Mouse (Mus musculus) MEL (cell line): ENCODE results near the gene Sptbn1. TPM values are rescaled to one million over a fixed set of nuclear protein-coding genes. Genes with fewer than 3 reads are reported as not detected.

Source experiments
- DNase-seq: peaks from one replicate; pipeline ENCODE4 v3.0.0; 2011; ENCODE audit warnings: low read depth, low spot score
- H3K27ac ChIP-seq: 2 replicates; pipeline ENCODE4 v1.5.1; 2012; ENCODE audit warnings: low read depth, mild to moderate bottlenecking, control low read depth, low read length, moderate library complexity; ENCODE audit not compliant: control insufficient read depth
- H3K27me3 ChIP-seq, 2 experiments: fragments of 150-350 bp in 1 of 2; sonication (generic) in 1 of 2; 2 replicates each; pipeline ENCODE4 v1.6.1; 2012; ENCODE audit warnings: low read length in 2 of 2, mild to moderate bottlenecking in 2 of 2, improper control_type of control experiment in 1 of 2, moderate library complexity in 1 of 2; ENCODE audit not compliant: insufficient read depth in 2 of 2, control insufficient read depth in 1 of 2
- H3K36me3 ChIP-seq, 2 experiments: 2 replicates each; pipeline ENCODE4 v1.6.1; 2012 to 2014; ENCODE audit warnings: low read length in 2 of 2, improper control_type of control experiment in 1 of 2, inconsistent platforms in 1 of 2, mild to moderate bottlenecking in 1 of 2; ENCODE audit not compliant: insufficient read depth in 2 of 2, control insufficient read depth in 1 of 2
- H3K4me1 ChIP-seq, 2 experiments: fragments of 150-350 bp in 1 of 2; sonication (generic) in 1 of 2; 2 replicates each; pipeline ENCODE4 v1.6.1; 2012; ENCODE audit warnings: low read length in 2 of 2, improper control_type of control experiment in 1 of 2, mild to moderate bottlenecking in 1 of 2; ENCODE audit not compliant: insufficient read depth in 2 of 2, control insufficient read depth in 1 of 2
- H3K4me3 ChIP-seq, 2 experiments: fragments of 150-350 bp in 1 of 2; sonication (generic) in 1 of 2; 2 replicates each; pipeline ENCODE4 v1.5.1; 2012; ENCODE audit warnings: low read depth in 2 of 2, low read length in 2 of 2, mild to moderate bottlenecking in 2 of 2, moderate library complexity in 2 of 2, control low read depth in 1 of 2, improper control_type of control experiment in 1 of 2; ENCODE audit not compliant: control insufficient read depth in 1 of 2, insufficient read depth in 1 of 2
- H3K79me2 ChIP-seq: 2 replicates; pipeline ENCODE4 v1.6.1; 2012; ENCODE audit warnings: mild to moderate bottlenecking, low read length, moderate library complexity; ENCODE audit not compliant: control insufficient read depth, poor library complexity, insufficient read depth
- H3K9ac ChIP-seq: 2 replicates; pipeline ENCODE4 v1.6.1; 2012; ENCODE audit warnings: low read depth, mild to moderate bottlenecking, control low read depth, low read length, moderate library complexity; ENCODE audit not compliant: control insufficient read depth, poor library complexity, severe bottlenecking
- H3K9me3 ChIP-seq: fragments of 150-350 bp; sonication (generic); replicated peaks from 2 replicates; pipeline ENCODE4 v1.6.1; 2012; ENCODE audit warnings: mild to moderate bottlenecking, low read length, improper control_type of control experiment, moderate library complexity; ENCODE audit not compliant: insufficient read depth
- BHLHE40 ChIP-seq: IDR thresholded peaks from 2 replicates; pipeline ENCODE4 v1.6.1; 2012; ENCODE audit warnings: low read depth, mild to moderate bottlenecking, inconsistent platforms, low read length, improper control_type of control experiment, borderline replicate concordance
- CHD1 ChIP-seq: IDR thresholded peaks from 2 replicates; pipeline ENCODE4 v1.6.1; 2012; ENCODE audit warnings: low read depth, mild to moderate bottlenecking, inconsistent platforms, low read length, improper control_type of control experiment
- ELF1 ChIP-seq: IDR thresholded peaks from 2 replicates; pipeline ENCODE4 v1.6.1; 2014; ENCODE audit warnings: low read depth, mild to moderate bottlenecking, inconsistent platforms, low read length, improper control_type of control experiment, moderate library complexity
- EP300 ChIP-seq, 2 experiments: IDR thresholded peaks; 2 replicates each; pipeline ENCODE4 v1.6.1; 2011; ENCODE audit warnings: improper control_type of control experiment in 2 of 2, low read length in 2 of 2, low read depth in 1 of 2, mild to moderate bottlenecking in 1 of 2
- ETS1 ChIP-seq: IDR thresholded peaks from 2 replicates; pipeline ENCODE4 v1.6.1; 2012; ENCODE audit warnings: low read depth, mild to moderate bottlenecking, inconsistent platforms, low read length, improper control_type of control experiment, moderate library complexity
- GATA1 ChIP-seq: IDR thresholded peaks from 2 replicates; pipeline ENCODE4 v1.6.1; 2011; ENCODE audit warnings: low read depth, low read length, improper control_type of control experiment
- HCFC1 ChIP-seq: IDR thresholded peaks from 2 replicates; pipeline ENCODE4 v1.6.1; 2012; ENCODE audit warnings: low read depth, mild to moderate bottlenecking, inconsistent platforms, low read length, improper control_type of control experiment, moderate library complexity
- MAX ChIP-seq: IDR thresholded peaks from 2 replicates; pipeline ENCODE4 v1.6.1; 2011; ENCODE audit warnings: low read length, improper control_type of control experiment
- MXI1 ChIP-seq: IDR thresholded peaks from 2 replicates; pipeline ENCODE4 v1.6.1; 2011; ENCODE audit warnings: mild to moderate bottlenecking, low read depth, low read length, improper control_type of control experiment
- MYC ChIP-seq: IDR thresholded peaks from 2 replicates; pipeline ENCODE4 v1.6.1; 2011; ENCODE audit warnings: low read depth, mild to moderate bottlenecking, low read length, improper control_type of control experiment, moderate library complexity
- NELFE ChIP-seq: IDR thresholded peaks from 2 replicates; pipeline ENCODE4 v1.6.1; 2011; ENCODE audit warnings: low read depth, low read length, improper control_type of control experiment
- POLR2A ChIP-seq, 2 experiments: IDR thresholded peaks; 2 replicates each; pipeline ENCODE4 v1.6.1; 2011 to 2012; ENCODE audit warnings: low read length in 2 of 2, mild to moderate bottlenecking in 2 of 2, control low read depth in 1 of 2, improper control_type of control experiment in 1 of 2, low read depth in 1 of 2, moderate library complexity in 1 of 2; ENCODE audit not compliant: control insufficient read depth in 1 of 2, insufficient read depth in 1 of 2, poor library complexity in 1 of 2
- RAD21 ChIP-seq: IDR thresholded peaks from 2 replicates; pipeline ENCODE4 v1.6.1; 2011; ENCODE audit warnings: mild to moderate bottlenecking, low read depth, low read length, improper control_type of control experiment
- RCOR1 ChIP-seq: IDR thresholded peaks from 2 replicates; pipeline ENCODE4 v1.6.1; 2012; ENCODE audit warnings: low read depth, mild to moderate bottlenecking, inconsistent platforms, low read length, improper control_type of control experiment
- SIN3A ChIP-seq: IDR thresholded peaks from 2 replicates; pipeline ENCODE4 v1.6.1; 2012; ENCODE audit warnings: low read length, improper control_type of control experiment, inconsistent platforms
- SMC3 ChIP-seq: IDR thresholded peaks from 2 replicates; pipeline ENCODE4 v1.6.1; 2011; ENCODE audit warnings: low read depth, low read length, improper control_type of control experiment
- TCF12 ChIP-seq: IDR thresholded peaks from 2 replicates; pipeline ENCODE4 v1.6.1; 2014; ENCODE audit warnings: low read depth, mild to moderate bottlenecking, inconsistent platforms, low read length, improper control_type of control experiment, moderate library complexity
- USF1 ChIP-seq: IDR thresholded peaks from 2 replicates; pipeline ENCODE4 v1.6.1; 2014; ENCODE audit warnings: low read depth, mild to moderate bottlenecking, inconsistent platforms, low read length, improper control_type of control experiment, moderate library complexity
- USF2 ChIP-seq, 2 experiments: IDR thresholded peaks; 2 replicates each; pipeline ENCODE4 v1.6.1; 2011 to 2012; ENCODE audit warnings: improper control_type of control experiment in 2 of 2, low read length in 2 of 2, borderline replicate concordance in 1 of 2, inconsistent platforms in 1 of 2, low read depth in 1 of 2, mild to moderate bottlenecking in 1 of 2; ENCODE audit not compliant: insufficient read depth in 1 of 2
- ZNF384 ChIP-seq: IDR thresholded peaks from 2 replicates; pipeline ENCODE4 v1.6.1; 2012; ENCODE audit warnings: low read depth, mild to moderate bottlenecking, inconsistent platforms, low read length, improper control_type of control experiment
- polyA plus RNA-seq, 2 experiments: library from polyadenylated mRNA; stranded (reverse) in 1 of 2; unstranded in 1 of 2; fragments of >175 nt in 1 of 2; fragments of >200 nt in 1 of 2; gene quantifications; 2 replicates each; pipeline versions ENCODE4 v1.2.1 to v1.2.4; 2012; ENCODE audit warnings: low replicate concordance in 2 of 2, low read depth in 1 of 2; ENCODE audit not compliant: insufficient read length in 2 of 2, insufficient read depth in 1 of 2, missing spikeins in 1 of 2
- total RNA-seq: library from RNA; depleted of rRNA; stranded (reverse); fragments of 300-350 nt; gene quantifications from 2 replicates; pipeline ENCODE4 v1.2.3, GENCODE M21; 2012

The Sptbn1 gene
- total and polyA plus RNA-seq, 3 experiments: 14.6 to 20.2 TPM; not detected in 1

DNA sequence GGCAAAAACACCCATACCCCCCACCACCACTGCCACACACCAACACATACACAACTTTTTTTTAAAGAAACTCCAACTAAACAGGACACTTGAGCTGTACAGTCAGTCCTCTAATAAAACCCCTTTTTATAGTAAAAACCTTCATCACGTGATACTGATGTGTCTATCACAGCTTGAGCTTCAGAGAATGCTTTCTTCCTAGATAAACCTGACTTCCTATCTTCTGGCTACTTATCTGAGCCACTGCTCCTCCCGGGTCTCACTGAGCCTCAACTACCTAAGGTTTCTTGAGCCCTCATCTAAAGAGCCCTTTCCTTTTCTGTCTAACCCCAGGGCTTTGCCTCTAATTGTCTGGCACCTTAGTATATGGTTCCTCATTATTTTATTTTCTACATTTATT, 113.0 kb downstream of the Sptbn1 start (continued):
- TF ChIP-seq HCFC1 (peak; percentile 26; the same call in 1 of the 2 replicates), ELF1 (0 out of 2 replicates have a peak, but pooled peaks have one; percentile 33), MXI1 (peak; percentile 45)

DNA sequence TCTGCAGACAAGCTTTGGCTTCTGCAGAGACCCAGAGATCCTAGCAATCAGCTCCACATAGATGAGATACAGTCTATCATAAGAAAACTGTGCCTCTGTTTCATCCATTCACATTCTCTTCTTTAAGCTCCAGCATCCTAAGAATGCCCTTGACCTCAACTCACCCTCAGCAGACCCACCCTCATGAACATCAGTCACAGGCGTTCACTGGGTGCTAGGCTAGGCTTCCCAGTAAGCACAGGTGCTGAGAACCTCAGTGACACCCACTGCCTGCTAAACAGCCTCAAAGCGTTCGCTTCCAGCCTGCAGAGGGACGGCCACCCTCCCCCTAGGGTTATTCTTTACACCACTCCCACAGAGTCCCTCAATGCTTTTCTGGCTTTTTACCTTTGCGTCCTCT, 119.1 kb downstream of the Sptbn1 start:
- H3K79me2 ChIP-seq: no peaks in the 10 kb centered on the region
- H3K4me1 ChIP-seq: peaks cover 9% of the 10 kb centered on the region in 2 experiments
- no peak overlapping the region for H3K4me3 ChIP-seq
- H3K36me3 ChIP-seq: peaks cover 0 to 17% of the 10 kb centered on the region in 2 experiments; a peak in 3 of 4 replicates
- no peak for DNase-seq
- H3K27me3 ChIP-seq: no peaks in the 10 kb centered on the region
- peak overlapping the region; percentile 28; the same call in 1 of the 2 replicates for H3K27ac ChIP-seq
- TF ChIP-seq NELFE: no peak
- H3K9ac ChIP-seq: no peak overlapping the region
- H3K9me3 ChIP-seq: no peaks in the 10 kb centered on the region

DNA sequence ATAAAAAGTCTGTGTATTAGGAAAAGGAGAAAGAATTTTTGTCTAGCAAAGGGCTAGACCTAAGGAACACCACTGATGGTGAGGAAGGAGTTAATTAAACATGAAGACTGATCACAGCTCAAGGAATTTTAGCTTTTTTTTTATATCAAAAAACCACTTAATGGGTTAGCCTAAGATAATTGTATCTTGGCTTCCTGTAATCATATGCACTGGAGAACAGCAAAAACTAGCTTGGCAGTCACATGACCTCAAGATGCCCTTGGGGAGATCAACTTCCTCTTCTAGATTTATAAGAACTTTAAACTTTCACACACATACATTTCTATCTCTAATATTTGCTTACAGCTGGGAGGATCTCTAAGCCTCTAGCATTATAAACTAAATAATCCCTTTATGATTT, 119.6 kb downstream of the Sptbn1 start:
- Histone ChIP-seq H3K36me3 (peaks cover 0 to 17% of the 10 kb centered on the region in 2 experiments; a peak in 3 of 4 replicates), H3K4me1 (peaks cover 9% of the 10 kb centered on the region in 2 experiments), H3K9me3 (no peaks in the 10 kb centered on the region), H3K4me3 (no peak overlapping the region), H3K27ac (no peak overlapping the region), H3K9ac (no peak overlapping the region), H3K79me2 (no peaks in the 10 kb centered on the region), H3K27me3 (no peaks in the 10 kb centered on the region)
- DNase-seq: peak; percentile 88
- TF ChIP-seq USF2 (IDR thresholded peaks at IDR 0.05; ENCODE audit: borderline replicate concordance in 1 of 2, insufficient read depth in 1 of 2, low read depth in 1 of 2, low read length in 2 of 2): peak; percentile 37 to 81; a peak in 3 of 4 replicates
- TF ChIP-seq TCF12: peak; percentile 37; the same call in 1 of the 2 replicates
- TF ChIP-seq USF1: peak; percentile 96
- TF ChIP-seq SMC3: no peak; the same call in 1 of the 2 replicates
- no peak for TF ChIP-seq POLR2A (IDR thresholded peaks at IDR 0.05; ENCODE audit: control insufficient read depth in 1 of 2, insufficient read depth in 1 of 2, low read depth in 1 of 2, low read length in 2 of 2, poor library complexity in 1 of 2)
- peak; percentile 42; the same call in 1 of the 2 replicates for TF ChIP-seq HCFC1
- TF ChIP-seq BHLHE40: peak; percentile 87
- TF ChIP-seq GATA1: peak; percentile 82
- peak; percentile 50 for TF ChIP-seq MAX
- peak; percentile 85 for TF ChIP-seq ETS1
- TF ChIP-seq MYC: peak; percentile 45; the same call in 1 of the 2 replicates
- TF ChIP-seq EP300 (IDR thresholded peaks at IDR 0.05; ENCODE audit: low read depth in 1 of 2, low read length in 2 of 2): peak; percentile 82 to 84
- peak; percentile 74; the same call in 1 of the 2 replicates for TF ChIP-seq SIN3A
- TF ChIP-seq RCOR1: peak; percentile 93
- TF ChIP-seq RAD21: no peak
- TF ChIP-seq CHD1: no peak
- TF ChIP-seq ZNF384: peak; percentile 93
